9 mouse cellular contexts compared by ENCODE assay signal in genomic region chr1:119997644-119998043, GRCm38 (mm10). TPM values are rescaled to one million over a fixed set of nuclear protein-coding genes. Genes with fewer than 3 reads are reported as not detected.
DNase-seq lines count a peak whose midpoint lies in the region; ATAC-seq lines count a peak whose summit lies in the region.
"Had no signal": no experiment of that assay in that cellular context is flagged by ENCODE, and none has a peak within 500 bp of the region (broad histone marks: within the 10 kb centered on the region; RNA-seq: fewer than 3 reads in every experiment).

No protein-coding gene starts in this region.

- no peak for ATAC-seq in heart, embryonic 16.5 days (replicated peaks; ENCODE audit: extremely low read depth, insufficient read depth, low FRiP score)
- no peak for ATAC-seq in embryonic facial prominence, embryonic 15.5 days (ENCODE audit: insufficient number of reproducible peaks, low FRiP score, low TSS enrichment, low read depth)
- peak; percentile 40 for ATAC-seq in kidney, embryonic 14.5 days (ENCODE audit: low FRiP score, low TSS enrichment)

- no peak for DNase-seq in heart, postnatal 25 days (ENCODE audit: low spot score)
- DNase-seq in lung, postnatal 36 days = peak; percentile 49
- no peak for DNase-seq in c-Kit-positive CD71-positive TER-119-positive erythroid progenitor cells, embryonic 14.5 days (ENCODE audit: low spot score)
- DNase-seq in left cerebral cortex, postnatal 36 days (ENCODE audit: low spot score in 2 of 2) = no peak
- DNase-seq in thymus, postnatal 36 days = no peak

- H3K9me3 ChIP-seq in heart, embryonic 16.5 days (replicated peaks; ENCODE audit: control insufficient read depth, low read length) = no peaks in the 10 kb centered on the region
- no peaks in the 10 kb centered on the region for H3K9me3 ChIP-seq in embryonic facial prominence, embryonic 15.5 days (replicated peaks)
- no peaks in the 10 kb centered on the region for H3K9me3 ChIP-seq in kidney, embryonic 14.5 days (ENCODE audit: control insufficient read depth, low read length)

- peak overlapping the region; percentile 64 for H3K4me3 ChIP-seq in heart, embryonic 16.5 days (ENCODE audit: low read length)
- H3K4me3 ChIP-seq in embryonic facial prominence, embryonic 15.5 days (replicated peaks) = peak overlapping the region; percentile 52
- peak overlapping the region; percentile 56 for H3K4me3 ChIP-seq in kidney, embryonic 14.5 days (ENCODE audit: low read length)

- WGBS in heart, embryonic 16.5 days = 29% methylated on average over 5 of the region's 5 CpGs
- WGBS in embryonic facial prominence, embryonic 15.5 days = 26% methylated on average over 5 of the region's 5 CpGs
- 27% methylated on average over 5 of the region's 5 CpGs for WGBS in kidney, embryonic 14.5 days

- peak overlapping the region; percentile 78 for H3K4me2 ChIP-seq in heart, embryonic 16.5 days (ENCODE audit: low read depth, low read length)
- peak overlapping the region; percentile 79 for H3K4me2 ChIP-seq in embryonic facial prominence, embryonic 15.5 days (replicated peaks)
- H3K4me2 ChIP-seq in kidney, embryonic 14.5 days (replicated peaks; ENCODE audit: low read depth, low read length) = peak overlapping the region; percentile 56

- H3K36me3 ChIP-seq in heart, embryonic 16.5 days (ENCODE audit: control insufficient read depth, insufficient read depth) = no peaks in the 10 kb centered on the region
- no peaks in the 10 kb centered on the region for H3K36me3 ChIP-seq in embryonic facial prominence, embryonic 15.5 days
- H3K36me3 ChIP-seq in kidney, embryonic 14.5 days (ENCODE audit: control insufficient read depth, insufficient read depth, low read length) = no peaks in the 10 kb centered on the region

- H3K9ac ChIP-seq in heart, embryonic 16.5 days (ENCODE audit: low read length) = no peak overlapping the region
- no peak overlapping the region for H3K9ac ChIP-seq in embryonic facial prominence, embryonic 15.5 days
- H3K9ac ChIP-seq in kidney, embryonic 14.5 days (ENCODE audit: low read depth, low read length) = no peak overlapping the region

- H3K27me3 ChIP-seq in heart, embryonic 16.5 days (ENCODE audit: control insufficient read depth, insufficient read depth, low read length) = no peaks in the 10 kb centered on the region
- no peaks in the 10 kb centered on the region for H3K27me3 ChIP-seq in embryonic facial prominence, embryonic 15.5 days
- no peaks in the 10 kb centered on the region for H3K27me3 ChIP-seq in kidney, embryonic 14.5 days (ENCODE audit: control insufficient read depth, insufficient read depth, low read length)

- no peak overlapping the region for H3K27ac ChIP-seq in heart, embryonic 16.5 days (ENCODE audit: low read length)
- H3K27ac ChIP-seq in embryonic facial prominence, embryonic 15.5 days (replicated peaks) = no peak overlapping the region
- H3K27ac ChIP-seq in kidney, embryonic 14.5 days (ENCODE audit: low read depth, low read length) = no peak overlapping the region
- H3K27ac ChIP-seq: macrophage had no signal

- H3K4me1 ChIP-seq in heart, embryonic 16.5 days (ENCODE audit: control insufficient read depth, insufficient read depth, low read length) = no peaks in the 10 kb centered on the region
- H3K4me1 ChIP-seq in embryonic facial prominence, embryonic 15.5 days = no peaks in the 10 kb centered on the region
- H3K4me1 ChIP-seq in kidney, embryonic 14.5 days (ENCODE audit: control insufficient read depth, insufficient read depth, low read length) = peaks cover 3% of the 10 kb centered on the region

- intact Hi-C loops in heart, postnatal 25 days (cut with DNase I) = no loop called here
- intact Hi-C loops in left cerebral cortex, postnatal 36 days (cut with DNase I) = no loop called here

RNA-seq across cellular contexts. Expression of gene Cfap221, which starts 0.6 kb away (rescaled TPM):
- polyA plus RNA-seq in heart, embryonic 16.5 days (2015; fragmentation: Nextera tagmentation; extraction: Ambion mirVana) = 0.16 and 0.25 TPM in 2 replicates
- total RNA-seq in heart, postnatal 25 days (2021) = not detected
- 0.55 and 1.5 TPM in 2 replicates for polyA plus RNA-seq in embryonic facial prominence, embryonic 15.5 days (2015; fragmentation: Nextera tagmentation; extraction: Ambion mirVana)
- polyA plus RNA-seq in kidney, embryonic 14.5 days (2014; fragmentation: Nextera tagmentation; extraction: Ambion mirVana) = 0.21 and 0.35 TPM in 2 replicates
- 1 to 10 TPM in 1 of 2 experiments, under 1 TPM in 1; 0.20 to 1.0 TPM for total RNA-seq in left cerebral cortex, postnatal 36 days (2021)
- polyA plus RNA-seq: macrophage had no signal

RNA-seq across cellular contexts. Expression of gene Sctr, which starts 9.1 kb away (rescaled TPM):
- polyA plus RNA-seq in heart, embryonic 16.5 days (2015; fragmentation: Nextera tagmentation; extraction: Ambion mirVana) = 0.11 TPM in 1 of 2 replicates, not detected in the other
- total RNA-seq in heart, postnatal 25 days (2021) = not detected
- polyA plus RNA-seq in embryonic facial prominence, embryonic 15.5 days (2015; fragmentation: Nextera tagmentation; extraction: Ambion mirVana) = 0.08 and 0.20 TPM in 2 replicates
- 0.34 and 0.40 TPM in 2 replicates for polyA plus RNA-seq in kidney, embryonic 14.5 days (2014; fragmentation: Nextera tagmentation; extraction: Ambion mirVana)
- total RNA-seq in left cerebral cortex, postnatal 36 days (2021) = under 1 TPM; 0.35 to 0.43 TPM
- polyA plus RNA-seq: macrophage had no signal
